15 mouse cellular contexts compared by ENCODE assay signal in genomic region chr2:33914334-33914733, GRCm38 (mm10).
"Had no signal": no experiment of that assay in that cellular context is flagged by ENCODE, and none has a peak within 500 bp of the region (broad histone marks: within the 10 kb centered on the region; RNA-seq: fewer than 3 reads in every experiment).

No protein-coding gene starts in this region.

- H3K27me3 ChIP-seq: lung, embryonic 15.5 days; neural tube, embryonic 13.5 days had no signal

- H3K27ac ChIP-seq: layer of hippocampus, adult 2 months; limb, embryonic 15.5 days; liver, embryonic 14.5 days; lung, embryonic 15.5 days; neural tube, embryonic 13.5 days had no signal

- ATAC-seq: liver, postnatal 0 days had no signal

- H3K4me2 ChIP-seq: limb, embryonic 15.5 days; liver, embryonic 11.5 days; lung, embryonic 15.5 days; midbrain, embryonic 11.5 days; neural tube, embryonic 13.5 days had no signal

- H3K9me3 ChIP-seq: limb, embryonic 15.5 days; lung, embryonic 15.5 days; neural tube, embryonic 13.5 days had no signal

- H3K36me3 ChIP-seq: limb, embryonic 15.5 days; lung, embryonic 15.5 days; neural tube, embryonic 13.5 days had no signal

- H3K4me3 ChIP-seq: layer of hippocampus, adult 2 months; limb, embryonic 15.5 days; lung, embryonic 15.5 days; neural tube, embryonic 13.5 days had no signal

- DNase-seq: kidney, adult 2 months; kidney, postnatal 14 days; layer of hippocampus, adult 9-11 months; liver, postnatal 0 days; lung, postnatal 10 days; lung, postnatal 36 days; midbrain, embryonic 14.5 days; thymus, adult 18-20 months had no signal

- H3K9ac ChIP-seq: limb, embryonic 15.5 days; liver, embryonic 14.5 days; liver, postnatal 0 days; lung, embryonic 15.5 days; neural tube, embryonic 13.5 days had no signal
